Mouse (Mus musculus) stomach, embryonic 16.5 days (tissue): ENCODE results near the gene Tjp2. TPM values are rescaled to one million over a fixed set of nuclear protein-coding genes. Genes with fewer than 3 reads are reported as not detected.
"Not testable (repeated sequence)": the region's sequence is repeated elsewhere in the genome, so short reads cannot be mapped to it uniquely, and the experiment has no call there.

Source experiments
- ATAC-seq: fragments of 200-750 bp; cut with Nextera tagmentation; 2 replicates; pipeline ENCODE4 v1.8.0; 2017; ENCODE audit warnings: moderate number of reproducible peaks, moderate TSS enrichment; ENCODE audit not compliant: insufficient read depth, low FRiP score
- H3K27ac ChIP-seq: fragments of 300-500 bp; sonication (generic); 2 replicates; pipeline ENCODE4 v1.5.1; 2014; ENCODE audit warnings: low read length
- H3K27me3 ChIP-seq: fragments of 300-500 bp; sonication (generic); 2 replicates; pipeline ENCODE4 v1.6.1; 2014; ENCODE audit warnings: low read length, control low read depth, mixed read lengths; ENCODE audit not compliant: control insufficient read depth, insufficient read depth
- H3K36me3 ChIP-seq: fragments of 300-500 bp; sonication (generic); 2 replicates; pipeline ENCODE4 v1.6.1; 2014; ENCODE audit warnings: low read length; ENCODE audit not compliant: control insufficient read depth, insufficient read depth
- H3K4me1 ChIP-seq: fragments of 300-500 bp; sonication (generic); 2 replicates; pipeline ENCODE4 v1.6.1; 2014; ENCODE audit warnings: low read length, control low read depth, mixed read lengths; ENCODE audit not compliant: control insufficient read depth, insufficient read depth
- H3K4me2 ChIP-seq: fragments of 300-500 bp; sonication (generic); 2 replicates; pipeline ENCODE4 v1.6.1; 2014; ENCODE audit warnings: low read depth, low read length, mixed read lengths
- H3K4me3 ChIP-seq: fragments of 300-500 bp; sonication (generic); replicated peaks from 2 replicates; pipeline ENCODE4 v1.5.1; 2014; ENCODE audit warnings: mild to moderate bottlenecking, low read length
- H3K9ac ChIP-seq: fragments of 300-500 bp; sonication (generic); 2 replicates; pipeline ENCODE4 v1.6.1; 2014; ENCODE audit warnings: low read length
- H3K9me3 ChIP-seq: fragments of 300-500 bp; sonication (generic); replicated peaks from 2 replicates; pipeline ENCODE4 v1.6.1; 2016; ENCODE audit warnings: low read length, control low read depth; ENCODE audit not compliant: control insufficient read depth
- WGBS: fragments of 180-500 bp; shearing (Covaris S2); extraction: QIAGEN DNeasy Blood & Tissue Kit; methylation state at CpG from one replicate; pipeline ENCODE4 v1.1.7; 2014; 5-methylcytosine and 5-hydroxymethylcytosine counted together
- polyA plus RNA-seq: library from polyadenylated mRNA; unstranded; fragments of >200 nt; fragmentation: Nextera tagmentation; extraction: Ambion mirVana; gene quantifications from 2 replicates; pipeline ENCODE4 v1.2.1, GENCODE M21; 2015

The Tjp2 gene
- polyA plus RNA-seq, 1 experiment from 2014 or later: 30.4 TPM

GRCm38 (mm10) chr19:24238011-24238410, 13.2 kb upstream of the Tjp2 start:
- no peak overlapping the region for H3K9ac ChIP-seq
- H3K4me2 ChIP-seq: no peak overlapping the region
- WGBS: 72% methylated on average over 4 of the region's 4 CpGs
- no peaks in the 10 kb centered on the region for H3K27me3 ChIP-seq
- no peaks in the 10 kb centered on the region for H3K36me3 ChIP-seq
- H3K4me3 ChIP-seq: no peak overlapping the region
- no peaks in the 10 kb centered on the region for H3K4me1 ChIP-seq
- ATAC-seq: no peak
- H3K27ac ChIP-seq: no peak overlapping the region
- H3K9me3 ChIP-seq: no peaks in the 10 kb centered on the region

GRCm38 (mm10) chr19:24232356-24232755, 7.5 kb upstream of the Tjp2 start:
- H3K9me3 ChIP-seq, H3K27me3 ChIP-seq, H3K4me1 ChIP-seq, H3K36me3 ChIP-seq, H3K4me3 ChIP-seq, H3K9ac ChIP-seq, H3K4me2 ChIP-seq, ATAC-seq, H3K27ac ChIP-seq: not testable (repeated sequence)
- WGBS: 100% methylated on average over 1 of the region's 1 CpGs

- WGBS: 2% methylated on average over 17 of the region's 17 CpGs
- H3K4me1 ChIP-seq: peaks cover 9% of the 10 kb centered on the region
- peak overlapping the region; percentile 64 for H3K4me2 ChIP-seq
- H3K27me3 ChIP-seq: no peaks in the 10 kb centered on the region
- H3K9me3 ChIP-seq: no peaks in the 10 kb centered on the region
- peak overlapping the region; percentile 74 for H3K9ac ChIP-seq
- peak overlapping the region; percentile 65 for H3K4me3 ChIP-seq
- H3K27ac ChIP-seq: peak overlapping the region; percentile 92
- H3K36me3 ChIP-seq: no peaks in the 10 kb centered on the region
- peak; percentile 86 for ATAC-seq
These were observed 471 bp upstream of the Tjp2 start for GRCm38 (mm10) chr19:24225305-24225696.

GRCm38 (mm10) chr19:24223851-24224251, 979 bp downstream of the Tjp2 start:
- no peaks in the 10 kb centered on the region for H3K9me3 ChIP-seq
- no peaks in the 10 kb centered on the region for H3K36me3 ChIP-seq
- ATAC-seq: peak; percentile 8; the same call in 1 of the 2 replicates
- H3K27ac ChIP-seq: peak overlapping the region; percentile 92
- H3K4me3 ChIP-seq: peak overlapping the region; percentile 65
- peak overlapping the region; percentile 74 for H3K9ac ChIP-seq
- peaks cover 9% of the 10 kb centered on the region for H3K4me1 ChIP-seq
- peak overlapping the region; percentile 64 for H3K4me2 ChIP-seq
- no peaks in the 10 kb centered on the region for H3K27me3 ChIP-seq
- WGBS: 22% methylated on average over 11 of the region's 11 CpGs

- no peaks in the 10 kb centered on the region for H3K9me3 ChIP-seq
- ATAC-seq: no peak
- peaks cover 9% of the 10 kb centered on the region for H3K4me1 ChIP-seq
- peak overlapping the region; percentile 27; the same call in 1 of the 2 replicates for H3K4me2 ChIP-seq
- no peaks in the 10 kb centered on the region for H3K36me3 ChIP-seq
- no peak overlapping the region for H3K9ac ChIP-seq
- peak overlapping the region; percentile 49 for H3K27ac ChIP-seq
- no peak overlapping the region for H3K4me3 ChIP-seq
- WGBS: 54% methylated on average over 4 of the region's 4 CpGs
- H3K27me3 ChIP-seq: no peaks in the 10 kb centered on the region
These were observed 3.4 kb downstream of the Tjp2 start for GRCm38 (mm10) chr19:24221455-24221854.

- H3K9me3 ChIP-seq: no peaks in the 10 kb centered on the region
- H3K4me3 ChIP-seq: no peak overlapping the region
- 14% methylated on average over 14 of the region's 14 CpGs for WGBS
- no peak overlapping the region for H3K9ac ChIP-seq
- peaks cover 9% of the 10 kb centered on the region for H3K4me1 ChIP-seq
- H3K27me3 ChIP-seq: no peaks in the 10 kb centered on the region
- peak overlapping the region; percentile 27; the same call in 1 of the 2 replicates for H3K4me2 ChIP-seq
- H3K27ac ChIP-seq: peak overlapping the region; percentile 49
- no peaks in the 10 kb centered on the region for H3K36me3 ChIP-seq
- ATAC-seq: no peak
These were observed 3.9 kb downstream of the Tjp2 start for GRCm38 (mm10) chr19:24220795-24221445.

- no peak overlapping the region for H3K4me3 ChIP-seq
- H3K27me3 ChIP-seq: no peaks in the 10 kb centered on the region
- 75% methylated on average over 9 of the region's 9 CpGs for WGBS
- H3K4me2 ChIP-seq: no peak overlapping the region
- no peak overlapping the region for H3K27ac ChIP-seq
- ATAC-seq: no peak
- H3K4me1 ChIP-seq: peaks cover 9% of the 10 kb centered on the region
- no peaks in the 10 kb centered on the region for H3K36me3 ChIP-seq
- H3K9ac ChIP-seq: no peak overlapping the region
- H3K9me3 ChIP-seq: no peaks in the 10 kb centered on the region
These were observed 5.8 kb downstream of the Tjp2 start for GRCm38 (mm10) chr19:24219011-24219410.

- 39% methylated on average over 2 of the region's 2 CpGs for WGBS
- Histone ChIP-seq H3K27me3 (no peaks in the 10 kb centered on the region), H3K9me3 (no peaks in the 10 kb centered on the region), H3K27ac (no peak overlapping the region), H3K9ac (no peak overlapping the region), H3K4me3 (no peak overlapping the region), H3K36me3 (no peaks in the 10 kb centered on the region), H3K4me2 (no peak overlapping the region), H3K4me1 (peaks cover 9% of the 10 kb centered on the region)
- ATAC-seq: no peak
These were observed 6.5 kb downstream of the Tjp2 start for GRCm38 (mm10) chr19:24218291-24218690.

GRCm38 (mm10) chr19:24217851-24218250, 7.0 kb downstream of the Tjp2 start:
- peaks cover 9% of the 10 kb centered on the region for H3K4me1 ChIP-seq
- no peaks in the 10 kb centered on the region for H3K36me3 ChIP-seq
- no peak overlapping the region for H3K4me3 ChIP-seq
- H3K27me3 ChIP-seq: no peaks in the 10 kb centered on the region
- H3K9ac ChIP-seq: no peak overlapping the region
- no peak overlapping the region for H3K27ac ChIP-seq
- ATAC-seq: no peak
- H3K9me3 ChIP-seq: no peaks in the 10 kb centered on the region
- H3K4me2 ChIP-seq: no peak overlapping the region
